Mouse (Mus musculus): ENCODE data around the gene Unc45b. TPM values are rescaled to one million over a fixed set of nuclear protein-coding genes. Genes with fewer than 3 reads are reported as not detected.
A peak's percentile ranks its signal among the peaks of the same experiment; 100 is the strongest.

The Unc45b gene
- polyA plus RNA-seq, 2 experiments, result 17.8 to 24.7 TPM

- ATAC-seq (ENCODE audit: low FRiP score, low read depth) (no peak), DNase-seq (ENCODE audit: low spot score) (no peak)
- H3K36me3 ChIP-seq (ENCODE audit: control insufficient read depth, insufficient read depth, low read length), result no peaks in the 10 kb centered on the region
- H3K9me3 ChIP-seq (ENCODE audit: control insufficient read depth, low read length), result no peaks in the 10 kb centered on the region
- TF ChIP-seq POLR2A (IDR thresholded peaks at IDR 0.05; ENCODE audit: borderline replicate concordance, extremely low read depth, insufficient read depth, insufficient read length), result no peak
- H3K4me2 ChIP-seq (replicated peaks; ENCODE audit: low read depth, low read length, severe bottlenecking), result no peak overlapping the region
- no peaks in the 10 kb centered on the region for H3K27me3 ChIP-seq (ENCODE audit: control insufficient read depth, insufficient read depth, low read length)
- no peak overlapping the region for H3K4me3 ChIP-seq (replicated peaks; ENCODE audit: low read length)
- WGBS, result 43% methylated on average over 4 of the region's 4 CpGs
- H3K4me1 ChIP-seq (ENCODE audit: control insufficient read depth, insufficient read depth, low read length), result peaks cover 3% of the 10 kb centered on the region; the same call in 1 of the 2 replicates
- H3K27ac ChIP-seq (replicated peaks; ENCODE audit: low read depth, low read length), result no peak overlapping the region
- no peak overlapping the region for H3K9ac ChIP-seq (ENCODE audit: low read depth, low read length, severe bottlenecking)
These were observed 46.8 kb upstream of the Unc45b start for GRCm38 (mm10) chr11:82863488-82863931.

- ATAC-seq (ENCODE audit: low FRiP score, low read depth), result no peak
- TF ChIP-seq POLR2A (IDR thresholded peaks at IDR 0.05; ENCODE audit: borderline replicate concordance, extremely low read depth, insufficient read depth, insufficient read length), result no peak
- Histone ChIP-seq H3K9me3 (ENCODE audit: control insufficient read depth, low read length) (no peaks in the 10 kb centered on the region), H3K4me1 (ENCODE audit: control insufficient read depth, insufficient read depth, low read length) (peaks cover 7% of the 10 kb centered on the region; the same call in 1 of the 2 replicates), H3K9ac (ENCODE audit: low read depth, low read length, severe bottlenecking) (no peak overlapping the region), H3K27me3 (ENCODE audit: control insufficient read depth, insufficient read depth, low read length) (no peaks in the 10 kb centered on the region), H3K27ac (replicated peaks; ENCODE audit: low read depth, low read length) (no peak overlapping the region), H3K4me2 (replicated peaks; ENCODE audit: low read depth, low read length, severe bottlenecking) (no peak overlapping the region), H3K36me3 (ENCODE audit: control insufficient read depth, insufficient read depth, low read length) (no peaks in the 10 kb centered on the region), H3K4me3 (replicated peaks; ENCODE audit: low read length) (no peak overlapping the region)
- WGBS, result 78% methylated on average over 10 of the region's 10 CpGs
- DNase-seq (ENCODE audit: low spot score), result no peak
These were observed 44.4 kb upstream of the Unc45b start for GRCm38 (mm10) chr11:82865957-82866356.

GRCm38 (mm10) chr11:82866850-82867564 is 43.3 kb upstream of the Unc45b start:
- Histone ChIP-seq H3K4me2 (replicated peaks; ENCODE audit: low read depth, low read length, severe bottlenecking) (no peak overlapping the region), H3K4me1 (ENCODE audit: control insufficient read depth, insufficient read depth, low read length) (peaks cover 10% of the 10 kb centered on the region), H3K4me3 (replicated peaks; ENCODE audit: low read length) (no peak overlapping the region), H3K27ac (replicated peaks; ENCODE audit: low read depth, low read length) (no peak overlapping the region), H3K9ac (ENCODE audit: low read depth, low read length, severe bottlenecking) (no peak overlapping the region), H3K27me3 (ENCODE audit: control insufficient read depth, insufficient read depth, low read length) (no peaks in the 10 kb centered on the region), H3K36me3 (ENCODE audit: control insufficient read depth, insufficient read depth, low read length) (no peaks in the 10 kb centered on the region), H3K9me3 (ENCODE audit: control insufficient read depth, low read length) (no peaks in the 10 kb centered on the region)
- TF ChIP-seq POLR2A (IDR thresholded peaks at IDR 0.05; ENCODE audit: borderline replicate concordance, extremely low read depth, insufficient read depth, insufficient read length), result no peak
- no peak for ATAC-seq (ENCODE audit: low FRiP score, low read depth)
- no peak for DNase-seq (ENCODE audit: low spot score)
- 29% methylated on average over 7 of the region's 7 CpGs for WGBS

- H3K4me2 ChIP-seq (replicated peaks; ENCODE audit: low read depth, low read length, severe bottlenecking), result no peak overlapping the region
- DNase-seq (ENCODE audit: low spot score), result no peak
- H3K9ac ChIP-seq (ENCODE audit: low read depth, low read length, severe bottlenecking), result no peak overlapping the region
- 66% methylated on average over 5 of the region's 5 CpGs for WGBS
- H3K4me1 ChIP-seq (ENCODE audit: control insufficient read depth, insufficient read depth, low read length), result peaks cover 8% of the 10 kb centered on the region
- H3K27ac ChIP-seq (replicated peaks; ENCODE audit: low read depth, low read length), result no peak overlapping the region
- H3K4me3 ChIP-seq (replicated peaks; ENCODE audit: low read length), result no peak overlapping the region
- TF ChIP-seq POLR2A (IDR thresholded peaks at IDR 0.05; ENCODE audit: borderline replicate concordance, extremely low read depth, insufficient read depth, insufficient read length), result no peak
- no peaks in the 10 kb centered on the region for H3K9me3 ChIP-seq (ENCODE audit: control insufficient read depth, low read length)
- no peak for ATAC-seq (ENCODE audit: low FRiP score, low read depth)
- no peaks in the 10 kb centered on the region for H3K36me3 ChIP-seq (ENCODE audit: control insufficient read depth, insufficient read depth, low read length)
- no peaks in the 10 kb centered on the region for H3K27me3 ChIP-seq (ENCODE audit: control insufficient read depth, insufficient read depth, low read length)
These were observed 42.4 kb upstream of the Unc45b start for GRCm38 (mm10) chr11:82867956-82868355.

- ATAC-seq (ENCODE audit: low FRiP score, low read depth), result no peak
- peaks cover 7% of the 10 kb centered on the region for H3K4me1 ChIP-seq (ENCODE audit: control insufficient read depth, insufficient read depth, low read length)
These were observed 40.7 kb upstream of the Unc45b start for GRCm38 (mm10) chr11:82869506-82870172.

More at GRCm38 (mm10) chr11:82869506-82870172, 40.7 kb upstream of the Unc45b start:
- Histone ChIP-seq H3K27me3 (ENCODE audit: control insufficient read depth, insufficient read depth, low read length) (no peaks in the 10 kb centered on the region), H3K36me3 (ENCODE audit: control insufficient read depth, insufficient read depth, low read length) (no peaks in the 10 kb centered on the region), H3K9me3 (ENCODE audit: control insufficient read depth, low read length) (no peaks in the 10 kb centered on the region), H3K4me3 (replicated peaks; ENCODE audit: low read length) (peak overlapping the region; percentile 78), H3K9ac (ENCODE audit: low read depth, low read length, severe bottlenecking) (no peak overlapping the region), H3K4me2 (replicated peaks; ENCODE audit: low read depth, low read length, severe bottlenecking) (peak overlapping the region; percentile 77), H3K27ac (replicated peaks; ENCODE audit: low read depth, low read length) (no peak overlapping the region)
- whole genome bisulfite sequencing, result 65% methylated on average over 9 of the region's 9 CpGs
- TF ChIP-seq POLR2A (IDR thresholded peaks at IDR 0.05; ENCODE audit: borderline replicate concordance, extremely low read depth, insufficient read depth, insufficient read length), result no peak
- no peak for DNase-seq (ENCODE audit: low spot score)

Measured in limb, embryonic 14.5 days (tissue).